Mouse (Mus musculus): ENCODE results near the gene Usp28. TPM values are rescaled to one million over a fixed set of nuclear protein-coding genes. Genes with fewer than 3 reads are reported as not detected.

The Usp28 gene
- total and polyA plus RNA-seq, 2 experiments from 2014 or later: 16.9 to 21.1 TPM

- Histone ChIP-seq H3K27me3 (ENCODE audit: insufficient read depth, low read length) (no peaks in the 10 kb centered on the region), H3K4me2 (ENCODE audit: low read depth, low read length, poor library complexity, severe bottlenecking) (no peak overlapping the region), H3K9ac (replicated peaks; ENCODE audit: low read length, poor library complexity, severe bottlenecking) (no peak overlapping the region), H3K27ac (ENCODE audit: low read depth, low read length) (no peak overlapping the region), H3K4me1 (ENCODE audit: insufficient read depth, low read length) (no peaks in the 10 kb centered on the region), H3K9me3 (ENCODE audit: low read length) (no peaks in the 10 kb centered on the region), H3K4me3 (ENCODE audit: low read depth, low read length) (no peak overlapping the region), H3K36me3 (ENCODE audit: insufficient read depth, low read length) (peaks cover 44% of the 10 kb centered on the region)
- WGBS: 95% methylated on average over 3 of the region's 3 CpGs
- TF ChIP-seq CTCF (IDR thresholded peaks at IDR 0.05): no peak
- no peak for DNase-seq (ENCODE audit: low spot score)
- ATAC-seq (ENCODE audit: low FRiP score): no peak
These were observed 91.7 kb downstream of the Usp28 start for GRCm38 (mm10) chr9:49076847-49077246.

- no peaks in the 10 kb centered on the region for H3K4me1 ChIP-seq (ENCODE audit: insufficient read depth, low read length)
- no peak for DNase-seq (ENCODE audit: low spot score)
- H3K4me2 ChIP-seq (ENCODE audit: low read depth, low read length, poor library complexity, severe bottlenecking): no peak within 1 kb of the TSS
- no peak within 1 kb of the TSS for H3K27ac ChIP-seq (ENCODE audit: low read depth, low read length)
- ATAC-seq (ENCODE audit: low FRiP score): no peak
- H3K9ac ChIP-seq (replicated peaks; ENCODE audit: low read length, poor library complexity, severe bottlenecking): no peak within 1 kb of the TSS
- H3K9me3 ChIP-seq (ENCODE audit: low read length): no peaks in the 10 kb centered on the region
- 52% methylated on average over 5 of the region's 5 CpGs for WGBS
- H3K36me3 ChIP-seq (ENCODE audit: insufficient read depth, low read length): peaks cover 19% of the 10 kb centered on the region
- no peaks in the 10 kb centered on the region for H3K27me3 ChIP-seq (ENCODE audit: insufficient read depth, low read length)
- TF ChIP-seq CTCF (IDR thresholded peaks at IDR 0.05): no peak
- no peak within 1 kb of the TSS for H3K4me3 ChIP-seq (ENCODE audit: low read depth, low read length)
These were observed 95.9 kb downstream of the Usp28 start, which contains the start of gene Tmprss5 for GRCm38 (mm10) chr9:49081107-49081506. TSS of gene Tmprss5 (plus strand) at chr9:49081260.

DNA sequence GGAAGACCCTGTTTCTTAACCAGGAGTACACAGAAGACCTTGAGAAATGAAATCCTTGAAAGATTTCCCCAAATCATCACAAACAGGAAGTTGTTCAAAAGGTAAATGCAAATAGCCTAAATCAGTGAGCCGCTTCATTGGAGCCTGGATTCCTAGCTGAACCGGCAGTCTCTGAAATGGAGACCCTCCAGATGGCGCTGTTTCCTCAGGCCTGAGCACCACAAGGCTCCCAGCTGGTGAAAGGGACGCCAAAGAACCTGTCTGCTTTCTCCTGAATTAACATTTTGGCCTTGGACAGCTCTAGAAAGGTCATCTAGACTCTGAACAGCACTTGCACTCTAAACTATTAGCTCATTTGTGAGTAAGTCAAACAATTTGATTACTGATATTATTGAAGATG lies 96.4 kb downstream of the Usp28 start:
- H3K4me3 ChIP-seq (ENCODE audit: low read depth, low read length): no peak overlapping the region
- H3K9ac ChIP-seq (replicated peaks; ENCODE audit: low read length, poor library complexity, severe bottlenecking): no peak overlapping the region
- ATAC-seq (ENCODE audit: low FRiP score) (no peak), DNase-seq (ENCODE audit: low spot score) (peak; percentile 89)
- no peaks in the 10 kb centered on the region for H3K9me3 ChIP-seq (ENCODE audit: low read length)
- TF ChIP-seq CTCF (IDR thresholded peaks at IDR 0.05): peak; percentile 97
- no peak overlapping the region for H3K27ac ChIP-seq (ENCODE audit: low read depth, low read length)
- H3K36me3 ChIP-seq (ENCODE audit: insufficient read depth, low read length): peaks cover 19% of the 10 kb centered on the region
- WGBS: 10% methylated on average over 4 of the region's 4 CpGs
- H3K4me2 ChIP-seq (ENCODE audit: low read depth, low read length, poor library complexity, severe bottlenecking): no peak overlapping the region
- H3K27me3 ChIP-seq (ENCODE audit: insufficient read depth, low read length): no peaks in the 10 kb centered on the region
- no peaks in the 10 kb centered on the region for H3K4me1 ChIP-seq (ENCODE audit: insufficient read depth, low read length)

- H3K36me3 ChIP-seq (ENCODE audit: insufficient read depth, low read length): no peaks in the 10 kb centered on the region
- H3K27ac ChIP-seq (ENCODE audit: low read depth, low read length): no peak overlapping the region
- H3K4me2 ChIP-seq (ENCODE audit: low read depth, low read length, poor library complexity, severe bottlenecking): no peak overlapping the region
- ATAC-seq (ENCODE audit: low FRiP score) (no peak), DNase-seq (ENCODE audit: low spot score) (peak; percentile 31)
- no peaks in the 10 kb centered on the region for H3K4me1 ChIP-seq (ENCODE audit: insufficient read depth, low read length)
- H3K9me3 ChIP-seq (ENCODE audit: low read length): no peaks in the 10 kb centered on the region
- 29% methylated on average over 11 of the region's 11 CpGs for WGBS
- H3K4me3 ChIP-seq (ENCODE audit: low read depth, low read length): no peak overlapping the region
- no peaks in the 10 kb centered on the region for H3K27me3 ChIP-seq (ENCODE audit: insufficient read depth, low read length)
- no peak overlapping the region for H3K9ac ChIP-seq (replicated peaks; ENCODE audit: low read length, poor library complexity, severe bottlenecking)
- no peak for TF ChIP-seq CTCF (IDR thresholded peaks at IDR 0.05)
These were observed 102.1 kb downstream of the Usp28 start for GRCm38 (mm10) chr9:49087317-49087716.

Other genes with a start within 250 kb of the Usp28 start
- gene Zbtb16, start 149.2 kb upstream of the Usp28 start, total RNA-seq (2014; rRNA removed): 8.3 and 12.6 TPM in 2 replicates
- 5.5 and 6.1 TPM in 2 replicates for gene Zbtb16, start 149.2 kb upstream of the Usp28 start, polyA plus RNA-seq (2015; fragmentation: Nextera tagmentation; extraction: Ambion mirVana)
- gene Htr3a, start 74.3 kb upstream of the Usp28 start, total RNA-seq (2014; rRNA removed): 0.93 and 1.4 TPM in 2 replicates
- 0.54 and 0.72 TPM in 2 replicates for gene Htr3a, start 74.3 kb upstream of the Usp28 start, polyA plus RNA-seq (2015; fragmentation: Nextera tagmentation; extraction: Ambion mirVana)
- gene Htr3b, start 20.4 kb upstream of the Usp28 start, total RNA-seq (2014; rRNA removed): not detected in 2 replicates
- 0.06 and 0.10 TPM in 2 replicates for gene Htr3b, start 20.4 kb upstream of the Usp28 start, polyA plus RNA-seq (2015; fragmentation: Nextera tagmentation; extraction: Ambion mirVana)
- gene Zw10, start 70.2 kb downstream of the Usp28 start, total RNA-seq (2014; rRNA removed): 11.7 and 14.2 TPM in 2 replicates
- gene Zw10, start 70.2 kb downstream of the Usp28 start, polyA plus RNA-seq (2015; fragmentation: Nextera tagmentation; extraction: Ambion mirVana): 16.7 and 17.6 TPM in 2 replicates
- 0.22 and 0.80 TPM in 2 replicates for gene Tmprss5, start 95.9 kb downstream of the Usp28 start, total RNA-seq (2014; rRNA removed)
- gene Tmprss5, start 95.9 kb downstream of the Usp28 start, polyA plus RNA-seq (2015; fragmentation: Nextera tagmentation; extraction: Ambion mirVana): 0.25 and 0.46 TPM in 2 replicates